Mouse (Mus musculus) WW6 (cell line): ENCODE measurements around the gene Lats2.
A peak's percentile ranks its signal among the peaks of the same experiment; 100 is the strongest.

ENCODE experiments used
- DNase-seq: peaks from one replicate; pipeline ENCODE4 v3.0.0-alpha.2; 2013; ENCODE audit warnings: low read depth, low spot score

Lats2 gene

DNA sequence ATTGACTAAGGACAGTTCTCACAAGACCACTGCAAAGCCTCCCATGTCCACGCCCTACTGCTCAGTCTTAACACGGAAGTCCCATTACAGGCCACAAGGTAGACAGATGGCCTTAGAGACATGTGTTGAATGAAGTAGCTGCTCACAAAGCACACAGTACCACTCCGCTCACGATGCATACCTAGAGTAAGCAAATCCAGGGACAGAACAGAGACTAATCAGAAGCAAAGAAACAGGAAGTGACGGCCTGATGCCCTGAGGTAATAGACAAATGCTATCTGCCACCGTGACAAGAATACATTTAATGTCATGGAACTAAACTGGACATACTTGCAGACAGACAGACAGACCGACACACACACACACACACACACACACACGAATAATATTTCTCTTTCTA lies 17.5 kb downstream of the Lats2 start:
- DNase-seq, result no peak

DNA sequence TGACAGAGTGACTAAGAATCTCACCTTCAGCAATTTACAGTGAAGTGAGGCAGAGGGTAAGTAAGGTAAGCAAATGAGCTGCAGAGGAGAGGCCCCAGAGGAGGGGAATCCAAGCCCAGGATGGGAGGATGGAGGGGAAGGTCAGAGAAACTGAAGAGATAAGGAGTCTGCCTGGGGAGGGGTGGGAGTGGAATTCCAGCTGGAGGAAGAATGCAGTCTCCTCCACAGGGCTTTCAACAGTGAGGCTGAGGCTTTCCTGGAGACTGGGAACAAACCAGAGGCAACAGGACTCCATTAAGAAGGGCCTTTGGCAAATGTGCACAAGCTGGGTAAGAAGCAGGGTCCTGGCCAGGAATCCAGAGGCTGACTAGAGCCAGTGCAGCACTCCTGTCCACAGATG lies 21.1 kb downstream of the Lats2 start:
- no peak for DNase-seq

DNA sequence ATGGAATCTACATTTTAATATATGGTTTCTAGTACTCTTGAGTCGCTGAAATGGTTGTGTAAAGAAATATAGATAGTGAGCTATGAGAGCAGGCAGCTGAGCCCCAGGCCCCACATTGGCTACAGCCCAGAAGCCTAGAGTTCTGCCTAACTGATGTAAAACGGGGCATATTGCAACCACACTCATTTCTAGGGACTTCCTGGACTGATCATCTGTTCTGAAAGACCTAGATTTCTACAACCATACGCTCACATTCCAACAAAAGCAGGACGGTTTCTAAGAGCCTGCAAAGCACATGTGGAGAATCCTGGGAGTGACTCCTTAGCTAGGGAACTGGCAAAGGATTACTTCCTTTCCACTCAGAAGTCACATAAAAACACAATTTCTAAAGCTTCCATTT lies 22.0 kb downstream of the Lats2 start:
- no peak for DNase-seq

DNA sequence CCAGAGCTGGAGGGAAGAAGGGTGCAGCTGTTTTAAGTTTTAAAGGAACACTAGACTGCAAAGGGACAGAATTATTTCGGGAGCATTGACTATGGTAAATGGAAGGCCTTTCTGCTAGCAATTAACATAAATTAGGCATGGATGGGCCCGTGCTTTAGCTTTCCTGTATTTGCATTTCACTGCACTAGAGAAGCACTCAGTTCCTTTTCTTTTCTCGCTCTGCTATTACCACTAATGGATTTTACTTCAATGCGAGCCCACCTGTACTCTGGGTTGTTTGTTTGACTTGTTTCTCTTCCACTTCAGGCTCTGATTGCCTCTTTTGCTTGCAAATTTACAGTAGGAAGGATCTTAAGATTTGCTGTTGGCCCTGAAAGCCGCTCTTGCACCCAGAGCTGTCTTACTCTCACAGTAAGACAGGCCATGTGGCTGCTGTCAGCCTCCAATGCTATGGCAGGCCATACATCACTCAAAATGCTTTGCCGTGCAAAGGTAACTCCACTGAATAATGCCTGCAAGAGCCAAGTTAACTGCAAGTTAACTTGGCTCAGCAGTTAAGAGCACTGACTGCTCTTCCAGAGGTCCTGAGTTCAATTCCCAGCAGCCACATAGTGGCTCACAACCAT lies 25.4 kb downstream of the Lats2 start:
- DNase-seq, result peak; percentile 54

DNA sequence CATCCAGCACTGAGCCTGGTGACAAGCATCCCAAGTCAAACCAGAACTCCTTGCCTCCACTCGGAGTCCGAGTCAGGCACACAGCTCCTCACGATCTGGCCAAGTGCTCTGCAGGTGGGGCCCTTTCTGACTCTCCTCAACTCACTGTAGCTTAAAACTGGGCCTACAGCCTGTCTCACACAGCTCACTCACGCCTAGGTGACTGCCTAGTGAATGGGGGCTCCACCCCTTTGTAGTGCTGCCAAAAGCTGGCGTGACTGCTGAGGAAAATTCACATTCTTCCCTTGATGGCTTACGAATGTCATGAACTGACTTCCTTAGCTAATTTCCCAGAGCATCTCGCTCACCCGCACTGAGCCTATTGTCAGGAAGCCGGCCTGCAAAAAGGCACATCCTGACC lies 27.7 kb downstream of the Lats2 start:
- DNase-seq, result no peak

DNA sequence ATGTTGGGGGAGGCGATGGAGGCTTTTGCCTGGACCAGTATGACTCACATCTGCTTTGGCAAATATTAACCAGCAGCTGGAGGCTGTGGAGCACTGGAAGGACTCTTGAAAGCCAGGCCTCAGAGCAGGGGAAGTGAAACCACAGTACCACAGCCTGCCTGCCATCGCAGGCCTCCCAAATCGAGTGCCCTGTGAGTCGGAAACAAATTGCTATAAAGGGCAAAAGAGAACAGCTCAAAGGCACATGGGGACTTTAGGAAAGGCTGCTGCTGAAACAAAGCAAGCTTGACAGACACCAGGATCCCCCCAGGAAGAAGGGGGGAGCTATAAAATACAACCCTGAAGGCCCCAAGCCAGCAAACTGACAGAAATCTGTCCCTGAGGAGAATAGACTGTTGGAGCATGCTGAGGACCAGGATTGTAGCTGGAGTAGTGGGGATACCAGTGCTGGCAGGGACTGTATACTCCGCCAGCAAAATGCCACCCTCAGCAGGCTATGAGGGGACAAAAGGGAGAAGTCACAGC lies 28.2 kb downstream of the Lats2 start:
- DNase-seq, result no peak

DNA sequence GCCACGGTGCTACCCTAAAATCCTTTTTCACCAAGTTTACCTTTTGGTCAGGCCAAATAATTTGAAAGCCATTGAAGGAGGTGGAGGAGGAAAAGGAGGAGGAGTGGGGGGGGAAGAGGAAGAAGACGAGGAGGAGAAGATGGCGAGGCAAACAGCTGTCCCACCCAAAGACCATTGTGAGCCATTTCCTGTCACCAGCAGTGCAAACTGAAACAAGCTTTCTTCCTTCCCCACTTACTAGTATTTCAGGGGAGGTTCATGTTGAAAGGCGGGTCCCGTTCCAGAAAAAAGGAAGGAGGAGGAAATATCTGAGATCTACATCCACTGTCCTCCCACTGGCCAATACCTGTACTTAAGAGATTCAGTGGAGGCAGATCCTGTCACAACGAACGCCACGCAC lies 28.8 kb downstream of the Lats2 start:
- no peak for DNase-seq

DNA sequence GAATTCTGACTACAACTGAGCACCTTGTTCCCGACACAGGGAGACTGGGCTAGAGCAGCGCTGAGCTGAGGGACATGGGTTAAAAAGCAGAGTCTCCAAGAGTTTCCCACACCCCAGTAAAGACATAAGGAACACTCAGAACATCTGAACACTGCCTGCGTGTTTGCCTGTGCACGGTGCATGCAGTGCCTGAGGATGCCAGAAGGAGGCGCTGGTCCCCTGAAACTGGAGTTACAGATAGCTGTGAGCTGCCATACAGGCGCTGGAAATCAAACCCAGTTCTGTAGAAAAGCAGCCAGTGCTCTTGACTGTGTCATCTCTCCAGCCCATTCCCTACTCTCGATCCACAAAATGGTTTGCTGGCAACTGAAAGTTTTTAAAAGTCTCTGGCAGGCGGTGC lies 32.0 kb downstream of the Lats2 start:
- no peak for DNase-seq

DNA sequence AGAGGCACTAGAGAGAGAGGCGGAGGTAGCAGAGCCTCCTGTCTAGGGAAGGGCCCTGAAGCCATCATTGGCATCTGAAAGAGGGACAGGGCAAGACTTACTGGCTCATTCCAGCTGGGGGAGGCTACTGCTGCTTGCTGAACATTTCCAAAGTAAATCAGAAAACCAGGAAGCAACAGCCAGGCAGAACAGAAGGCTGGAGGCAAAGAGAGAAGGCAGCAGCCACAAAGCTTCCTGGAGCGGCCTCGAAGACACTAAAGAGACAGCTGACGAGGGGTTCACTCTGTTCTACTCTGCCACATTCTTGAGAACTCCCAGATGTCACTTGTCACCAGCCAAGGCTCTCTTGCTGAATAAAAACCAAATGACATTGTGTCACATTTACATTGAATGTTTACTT lies 33.7 kb downstream of the Lats2 start:
- DNase-seq, result no peak

DNA sequence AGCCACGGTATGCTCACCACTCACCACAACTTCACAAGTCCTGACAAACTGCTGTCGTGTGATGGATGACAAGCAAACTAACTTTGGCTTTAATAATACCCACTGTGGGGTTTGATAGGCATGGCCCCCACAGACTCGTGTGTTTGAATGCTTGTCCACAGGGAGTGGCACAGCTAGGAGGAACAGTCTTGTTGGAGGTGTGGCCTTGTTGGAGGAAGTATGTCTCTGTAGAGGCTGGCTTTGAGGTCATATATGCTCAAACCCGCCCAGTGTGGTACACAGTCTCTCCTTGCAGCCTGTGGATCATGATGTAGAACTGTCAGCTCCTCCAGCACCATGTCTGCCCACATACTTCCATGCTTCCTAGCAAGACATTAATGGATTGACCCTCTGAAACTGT lies 39.9 kb downstream of the Lats2 start:
- no peak for DNase-seq

DNA sequence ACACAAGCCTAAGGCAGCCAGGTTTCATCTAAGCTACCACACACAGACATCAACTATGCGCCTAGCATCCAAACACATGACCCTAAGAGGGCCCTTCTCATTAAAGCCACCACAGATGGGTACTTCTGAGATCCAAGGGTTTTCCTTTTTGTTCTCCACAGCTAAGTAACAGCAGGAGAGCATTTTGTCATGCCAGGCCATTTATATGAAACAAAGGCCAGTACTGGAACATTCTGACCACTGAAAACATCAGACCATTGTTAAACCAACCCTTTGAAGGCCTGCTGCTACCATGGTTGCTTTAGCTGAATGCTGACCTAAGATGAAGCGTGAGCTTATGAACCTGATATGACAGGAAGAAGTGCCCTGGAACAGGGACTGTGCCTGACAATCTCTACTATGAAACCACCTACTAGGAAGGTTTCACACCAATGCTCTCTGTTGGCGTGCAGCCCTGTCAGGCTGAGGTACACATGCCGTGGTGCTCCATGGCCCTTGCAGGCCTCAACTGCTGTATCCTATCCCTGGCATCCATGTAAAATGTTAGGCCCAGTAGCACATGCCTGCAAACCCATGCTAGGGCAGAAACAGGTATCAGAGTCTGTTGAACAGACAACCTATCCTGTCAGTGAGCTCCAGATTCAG lies 41.5 kb downstream of the Lats2 start:
- DNase-seq, result no peak

DNA sequence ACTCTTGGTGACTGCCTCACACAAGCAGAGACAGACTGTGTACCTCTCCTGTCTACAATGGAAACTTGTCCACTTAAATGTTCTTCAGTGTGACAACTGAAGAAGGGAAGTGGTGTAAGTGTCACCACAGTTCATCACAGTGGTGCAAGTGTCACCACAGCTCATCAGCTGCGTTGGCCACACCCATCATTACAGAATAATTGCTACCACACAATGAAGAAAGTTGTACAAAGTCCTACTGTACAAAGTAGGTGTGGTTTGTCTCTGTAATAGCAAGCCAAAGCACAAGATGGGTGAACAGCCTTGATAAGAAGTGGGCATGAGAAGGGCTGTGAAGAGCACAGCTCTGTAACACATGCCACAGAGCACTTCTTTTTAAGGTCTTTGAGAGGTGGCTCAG lies 45.3 kb downstream of the Lats2 start:
- no peak for DNase-seq

DNA sequence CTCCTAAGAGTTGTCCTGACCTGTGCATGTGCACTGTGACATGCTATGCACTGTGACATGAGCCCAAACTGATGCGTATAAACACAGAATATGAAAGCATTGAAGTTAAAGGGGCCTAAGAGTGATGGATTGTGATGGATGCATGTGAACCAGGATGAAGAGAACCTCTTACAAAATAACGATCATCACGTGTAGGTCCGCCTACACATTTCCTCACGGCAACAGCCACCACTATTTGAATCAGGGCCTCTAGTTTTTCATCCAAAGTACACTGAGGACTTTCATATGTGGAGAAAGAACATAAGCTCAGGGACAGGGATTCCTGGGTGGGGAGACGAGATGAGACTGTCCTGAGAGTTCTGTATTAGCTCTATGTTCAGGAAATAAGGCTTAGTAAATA lies 47.1 kb downstream of the Lats2 start:
- DNase-seq, result no peak

DNA sequence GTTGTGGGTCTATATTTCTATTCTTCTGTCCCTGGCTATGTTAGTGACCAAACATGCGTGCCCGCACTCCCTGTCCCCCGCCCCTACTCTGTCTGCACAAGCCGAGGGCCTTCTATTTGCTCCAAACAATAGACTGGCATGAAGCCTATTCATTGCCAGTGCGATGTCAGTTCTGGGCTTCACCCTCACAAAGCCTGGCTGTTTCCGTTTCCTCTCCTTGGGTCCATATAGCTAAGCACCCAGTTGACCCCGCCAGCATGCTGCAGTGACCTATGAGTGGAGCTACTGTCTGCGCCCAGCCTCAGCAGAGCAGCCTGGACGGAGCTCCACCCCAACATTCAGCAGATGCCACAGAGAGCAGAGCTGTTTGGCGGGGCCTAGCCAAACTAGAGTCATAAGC lies 49.0 kb downstream of the Lats2 start:
- no peak for DNase-seq

DNA sequence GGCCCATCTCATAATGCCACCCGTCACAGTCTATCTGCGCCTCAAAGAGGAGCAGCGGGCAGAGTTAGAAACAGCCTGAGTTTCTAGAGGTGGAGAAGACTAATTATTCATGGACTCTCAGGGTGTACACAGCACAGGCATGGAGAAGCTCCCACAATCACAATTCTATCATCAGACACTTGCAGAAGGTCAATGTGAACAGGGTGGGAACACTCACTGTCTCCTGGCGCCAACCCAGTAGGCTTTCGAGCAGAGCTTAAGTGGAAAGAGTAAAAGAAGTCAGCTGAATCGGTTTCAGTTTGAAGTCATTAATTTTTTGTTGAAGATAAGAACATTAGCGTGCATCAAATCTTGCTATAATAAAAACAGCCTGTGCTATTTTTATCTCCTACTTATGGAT lies 49.6 kb downstream of the Lats2 start:
- DNase-seq, result no peak

DNA sequence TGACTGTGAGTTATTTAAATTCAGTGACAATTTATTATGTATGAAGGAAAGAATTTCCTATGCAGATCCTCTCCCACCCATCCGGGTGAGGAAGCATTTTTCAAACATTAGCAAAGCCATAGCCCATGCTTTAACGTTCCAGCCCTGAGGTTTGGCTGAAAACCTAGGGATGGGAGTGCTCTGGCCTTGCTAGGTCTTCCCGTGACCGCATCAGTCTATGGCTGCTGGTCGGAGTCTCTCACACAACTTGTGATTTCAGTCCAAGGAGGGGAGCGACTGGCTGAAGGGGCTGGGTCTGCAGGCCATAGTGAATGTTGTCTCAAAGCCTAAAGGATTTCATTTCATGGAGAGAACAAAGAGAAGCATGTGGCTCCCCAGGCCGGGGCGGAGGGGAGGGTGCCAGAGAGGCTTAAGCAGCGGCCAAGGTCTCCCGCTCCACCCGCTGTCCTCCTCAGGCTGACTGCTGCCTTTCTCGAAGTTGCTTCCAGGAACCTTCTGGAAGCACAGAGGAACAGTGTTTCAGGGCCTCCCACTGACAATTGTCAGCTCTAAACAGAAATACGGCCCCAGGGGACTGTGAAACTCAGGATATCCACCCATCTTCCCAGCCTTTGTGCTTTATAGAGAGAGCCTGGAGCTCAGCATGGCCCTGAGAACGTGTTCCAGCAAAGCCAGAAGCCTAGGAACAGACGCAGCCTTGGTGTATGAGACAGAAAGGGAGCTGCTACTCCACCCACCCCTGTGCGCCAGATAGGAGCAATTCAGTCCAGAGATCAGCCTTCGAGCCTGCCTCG lies 50.9 kb downstream of the Lats2 start:
- DNase-seq, result no peak

DNA sequence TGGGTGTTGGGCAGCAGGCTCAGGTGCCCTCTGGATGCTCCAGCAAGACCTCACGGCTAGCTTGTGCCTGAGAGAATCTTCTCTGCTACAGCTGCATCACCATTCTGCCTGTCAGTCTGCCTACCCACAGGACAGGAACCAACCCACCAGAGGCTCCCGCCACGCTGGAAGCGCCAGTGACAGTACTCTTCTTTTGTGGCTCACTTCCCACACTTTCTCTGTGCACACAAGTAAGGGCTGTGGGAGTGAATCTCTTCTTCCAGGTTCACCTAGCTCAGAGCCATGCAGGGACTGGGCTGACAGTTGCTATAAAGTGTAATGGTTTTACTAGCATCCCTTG lies 51.5 kb downstream of the Lats2 start:
- DNase-seq, result no peak

DNA sequence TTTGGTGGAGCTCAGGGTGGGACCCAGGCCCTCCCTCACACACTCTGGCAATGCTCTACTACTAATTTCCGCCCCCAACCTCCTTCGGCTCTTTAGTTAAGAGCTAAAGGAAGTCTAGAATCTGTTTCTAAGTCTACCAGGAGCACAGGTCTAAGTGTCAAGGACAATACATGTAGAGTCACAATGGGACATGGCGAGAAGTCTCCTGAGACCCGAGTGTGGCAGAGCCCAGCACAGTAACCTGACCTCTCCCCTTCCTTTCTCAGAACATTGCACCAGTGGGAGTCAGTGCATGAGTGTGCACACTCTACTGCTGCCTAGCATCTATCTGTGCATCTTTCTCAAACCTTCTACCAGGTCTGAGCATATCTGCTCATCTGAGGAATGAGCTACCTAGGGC lies 52.4 kb downstream of the Lats2 start:
- no peak for DNase-seq

DNA sequence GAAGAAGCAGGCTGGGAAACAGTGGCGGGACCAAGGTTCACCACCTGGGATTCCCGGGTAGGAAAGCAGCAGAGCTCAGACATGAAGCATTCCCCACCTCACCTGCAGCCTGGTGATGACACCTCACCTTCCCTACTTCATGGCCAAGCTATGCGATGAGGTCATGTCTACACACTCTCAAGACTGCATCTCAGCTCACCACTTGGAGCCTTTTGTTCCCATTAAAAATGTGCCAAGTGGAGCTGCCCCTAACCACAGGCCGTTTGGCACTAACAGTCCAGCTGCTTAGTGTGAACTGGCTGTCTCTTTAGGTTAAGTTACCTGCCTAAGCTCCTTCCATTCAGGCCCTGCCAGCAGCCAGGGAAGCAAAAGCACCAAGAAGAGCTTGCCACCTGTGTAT lies 53.1 kb downstream of the Lats2 start:
- DNase-seq, result no peak

DNA sequence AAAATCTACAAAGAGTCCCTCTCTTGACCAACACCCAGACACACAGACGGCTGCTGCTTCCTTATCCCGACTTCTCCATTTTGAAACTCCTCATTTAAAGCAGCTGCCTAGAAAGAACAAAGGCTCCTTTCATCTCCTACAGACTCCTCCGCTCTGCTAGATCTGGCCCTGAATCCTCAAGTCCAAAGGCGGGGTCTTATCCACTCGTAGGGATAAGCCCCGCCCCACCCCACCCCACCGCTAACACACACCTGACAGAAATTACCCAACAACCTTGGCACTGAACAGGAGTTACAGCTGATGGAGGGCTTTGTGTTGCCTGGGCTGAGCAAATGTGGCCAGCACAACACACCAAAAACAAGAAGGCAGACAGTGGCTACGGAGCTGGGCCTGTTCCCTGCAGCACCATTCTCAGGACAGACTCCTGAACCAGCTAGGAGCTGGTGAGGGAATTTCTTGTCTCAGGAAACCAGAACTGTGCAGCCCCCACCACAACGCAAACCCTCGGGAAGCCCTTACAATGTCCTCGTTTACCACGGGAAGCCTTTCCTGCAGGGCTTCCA lies 56.2 kb downstream of the Lats2 start:
- no peak for DNase-seq

DNA sequence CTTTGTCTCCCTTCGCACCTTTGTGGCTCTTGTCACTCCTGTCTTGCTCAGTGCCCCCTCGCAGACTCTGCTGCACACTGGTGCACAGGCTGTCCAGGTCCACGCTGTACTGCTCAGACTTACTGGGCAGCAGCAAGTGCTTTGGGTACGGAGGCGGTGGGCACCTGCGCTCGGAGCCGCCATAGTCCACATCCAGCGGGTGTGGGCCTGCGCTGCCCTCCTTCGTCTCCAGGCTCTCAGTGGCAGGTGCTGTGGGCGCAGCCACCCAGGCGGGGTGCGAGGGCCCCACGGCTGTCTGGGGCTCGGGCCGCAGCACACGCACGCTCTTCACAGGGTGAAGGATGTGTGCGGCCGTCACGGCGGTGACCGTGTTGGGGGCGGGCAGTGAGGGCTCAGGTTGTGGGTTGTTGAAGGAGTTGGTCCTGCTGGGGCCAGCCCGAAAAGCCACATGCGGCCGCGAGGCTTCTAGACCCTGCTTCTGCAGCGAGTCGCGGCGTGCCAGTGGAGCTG lies 58.7 kb downstream of the Lats2 start:
- DNase-seq, result no peak

DNA sequence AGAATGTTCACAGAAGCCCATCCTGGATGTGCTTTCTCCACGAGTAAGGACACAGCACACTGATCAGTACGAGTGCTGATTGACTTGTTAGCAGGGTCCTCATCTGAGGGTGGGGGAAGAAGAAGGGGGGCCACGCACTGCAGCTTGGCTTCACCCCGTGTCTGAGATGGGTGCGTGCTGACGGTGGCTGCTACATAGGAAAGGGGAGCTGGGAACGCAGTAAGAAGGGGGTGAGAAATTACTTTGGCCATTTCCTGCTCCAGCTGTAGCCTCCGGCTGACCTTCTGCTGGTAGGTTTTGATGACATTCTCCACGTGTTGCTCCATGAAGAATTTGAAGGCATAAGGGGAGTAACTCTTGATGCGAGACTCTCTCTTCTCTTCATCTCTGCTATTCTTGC lies 59.2 kb downstream of the Lats2 start:
- DNase-seq, result no peak

DNA sequence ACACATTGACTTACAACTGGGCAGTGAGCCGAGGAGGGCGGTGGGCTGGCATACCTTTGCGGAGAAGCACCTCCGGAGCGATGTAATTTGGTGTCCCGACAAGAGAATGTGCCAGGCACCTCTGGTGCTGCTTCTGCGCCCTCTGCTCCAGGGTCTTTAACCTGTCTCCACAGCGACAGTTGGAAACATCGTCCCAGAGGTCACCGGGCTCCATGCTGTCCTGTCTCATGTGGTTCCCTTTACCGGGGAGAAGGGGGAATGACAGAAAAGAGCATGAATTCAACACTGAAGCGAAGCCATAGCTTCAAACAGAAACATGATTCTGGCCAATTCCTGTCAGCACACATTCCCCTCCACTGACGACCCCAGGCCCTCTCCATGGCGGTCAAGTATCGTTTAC lies 62.1 kb downstream of the Lats2 start:
- no peak for DNase-seq
